Mouse (Mus musculus) cerebellum, adult 9-10 months (tissue): ENCODE measurements around the gene Ccdc61.
"Not testable (repeated sequence)": the region's sequence is repeated elsewhere in the genome, so short reads cannot be mapped to it uniquely, and the experiment has no call there.

Experiments used
- DNase-seq: peaks from one replicate; pipeline ENCODE4 v3.0.0; 2022

Gene Ccdc61

DNA sequence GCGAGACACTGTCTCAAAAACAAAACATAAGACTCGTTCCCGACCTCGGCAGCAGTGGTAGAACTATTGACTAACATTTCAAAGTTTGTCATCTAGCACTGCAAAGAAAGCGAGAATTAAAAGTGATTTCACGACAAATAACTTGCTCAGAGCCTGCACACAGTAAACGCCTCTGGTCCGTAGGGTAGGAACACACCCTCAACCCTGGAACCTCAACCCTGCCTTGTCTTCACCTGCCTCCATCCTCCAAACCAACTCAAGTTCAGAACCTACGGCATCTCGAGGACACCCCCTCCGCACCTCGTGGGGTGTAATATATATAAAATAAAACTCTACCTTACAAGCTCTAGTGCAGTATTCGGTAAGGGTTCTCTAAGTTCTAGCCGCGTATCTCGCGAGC is 418 bp downstream of the Ccdc61 start:
- DNase-seq: no peak

DNA sequence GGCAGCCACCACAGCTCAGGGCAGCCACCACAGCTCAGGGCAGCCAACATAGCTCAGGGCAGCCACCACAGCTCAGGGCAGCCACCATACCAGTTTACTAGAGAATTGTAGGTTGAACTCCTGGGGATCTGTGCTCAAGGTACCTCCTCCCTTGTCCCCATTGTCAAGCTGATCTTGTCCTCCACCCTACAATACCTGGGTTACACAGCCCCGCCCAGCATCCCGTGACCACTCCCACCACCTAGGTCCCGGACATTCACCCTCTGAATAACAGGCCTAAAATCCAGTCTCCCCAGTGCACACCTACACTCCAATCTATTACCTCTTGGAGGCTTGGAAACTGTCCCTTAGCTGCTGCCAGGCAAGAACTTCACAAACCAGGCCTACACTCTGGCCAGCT is 5.2 kb downstream of the Ccdc61 start:
- DNase-seq: no peak

DNA sequence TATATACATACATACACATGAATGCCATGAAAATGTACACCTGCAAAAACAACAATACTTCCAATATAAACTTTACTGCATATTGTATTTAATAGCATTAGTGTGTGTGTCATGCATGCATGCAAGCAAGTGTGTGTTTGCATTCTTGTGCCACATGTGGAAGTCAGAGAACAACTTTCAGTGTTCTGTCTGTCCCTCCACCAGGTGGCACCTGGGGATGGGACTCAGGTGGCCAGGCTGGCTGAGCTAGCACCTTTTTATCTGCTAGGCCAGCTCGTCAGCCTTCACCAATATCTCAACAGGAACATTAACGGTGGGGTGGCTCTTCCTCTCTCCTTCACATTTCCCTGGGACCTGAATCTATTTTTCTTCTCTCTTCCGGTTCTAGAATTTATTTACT is 7.7 kb downstream of the Ccdc61 start:
- no peak for DNase-seq

DNA sequence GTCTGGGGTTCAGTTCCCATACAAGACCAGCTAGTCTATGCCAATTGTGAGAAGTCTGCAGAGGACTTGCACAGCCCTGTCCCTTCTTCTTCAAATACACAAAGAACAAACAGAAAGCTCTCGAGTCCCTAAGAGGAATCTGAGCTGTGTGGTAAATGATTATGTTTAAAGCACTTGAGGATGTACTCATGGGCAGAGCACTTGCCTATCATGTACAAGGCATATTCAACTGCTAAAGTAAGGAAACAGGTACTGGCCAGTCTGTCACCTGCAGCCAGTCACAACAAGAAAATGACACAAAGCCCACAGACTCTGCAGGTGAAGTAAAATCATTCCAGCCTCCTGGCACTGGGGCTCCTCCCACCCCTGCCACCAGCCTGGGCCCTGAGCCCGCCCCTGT is 9.7 kb downstream of the Ccdc61 start:
- no peak for DNase-seq

DNA sequence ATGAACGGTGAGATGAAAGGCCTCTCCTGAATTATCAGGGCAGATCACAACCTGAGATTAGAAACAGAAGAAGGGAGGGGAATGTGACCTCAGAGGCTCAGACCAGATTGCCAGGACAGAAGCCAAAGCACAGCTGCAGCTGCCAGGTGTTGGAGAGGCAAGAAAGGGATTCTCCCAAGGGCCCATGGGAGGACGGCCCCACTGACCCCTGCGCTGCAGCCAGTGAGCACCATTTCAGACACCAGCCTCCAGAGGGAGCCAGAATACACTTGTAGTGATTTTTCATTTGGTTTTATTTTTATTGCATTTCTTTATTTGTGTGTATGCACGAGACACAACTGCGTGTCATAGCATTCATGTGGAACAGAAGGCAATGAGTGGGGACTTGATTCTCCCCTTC is 13.7 kb downstream of the Ccdc61 start:
- peak; percentile 58 for DNase-seq

- peak; percentile 82 for DNase-seq
Observed at GRCm38 (mm10) chr7:18893651-18894430, 16.4 kb downstream of the Ccdc61 start.

- DNase-seq: no peak
Observed at GRCm38 (mm10) chr7:18893009-18893408, 17.2 kb downstream of the Ccdc61 start.

- DNase-seq: peak; percentile 89
Observed at GRCm38 (mm10) chr7:18891872-18892599, 18.2 kb downstream of the Ccdc61 start.

- DNase-seq: no peak
Observed at GRCm38 (mm10) chr7:18890848-18891247, 19.4 kb downstream of the Ccdc61 start.

GRCm38 (mm10) chr7:18886963-18887362 is 23.3 kb downstream of the Ccdc61 start:
- DNase-seq: no peak

DNA sequence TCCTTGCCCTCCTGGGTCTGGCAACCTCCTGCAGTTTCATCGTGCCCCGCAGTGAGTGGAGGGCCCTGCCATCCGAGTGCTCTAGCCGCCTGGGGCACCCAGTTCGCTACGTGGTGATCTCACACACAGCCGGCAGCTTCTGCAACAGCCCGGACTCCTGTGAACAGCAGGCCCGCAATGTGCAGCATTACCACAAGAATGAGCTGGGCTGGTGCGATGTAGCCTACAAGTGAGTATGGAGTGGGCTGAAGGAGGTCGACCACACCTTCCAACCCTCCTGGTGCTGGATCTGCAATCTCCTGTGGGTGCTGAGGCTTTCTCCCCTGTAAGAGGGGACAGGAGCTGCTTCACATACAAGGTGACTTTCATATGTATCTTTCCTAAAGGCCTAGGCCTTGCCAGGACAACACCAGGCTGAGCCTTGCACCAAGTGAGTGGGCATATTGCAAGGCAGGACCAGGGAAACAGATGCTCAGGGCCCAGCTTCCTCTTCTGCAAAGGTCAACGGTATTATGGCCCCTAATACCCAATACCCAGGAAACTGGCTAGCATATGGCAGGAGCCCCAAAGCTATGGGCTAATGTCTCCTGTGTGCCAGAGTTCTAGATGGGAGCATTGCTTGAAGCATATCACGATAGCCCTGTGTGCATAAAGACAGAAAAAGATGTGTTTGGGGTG is 25.3 kb downstream of the Ccdc61 start:
- no peak for DNase-seq

DNA sequence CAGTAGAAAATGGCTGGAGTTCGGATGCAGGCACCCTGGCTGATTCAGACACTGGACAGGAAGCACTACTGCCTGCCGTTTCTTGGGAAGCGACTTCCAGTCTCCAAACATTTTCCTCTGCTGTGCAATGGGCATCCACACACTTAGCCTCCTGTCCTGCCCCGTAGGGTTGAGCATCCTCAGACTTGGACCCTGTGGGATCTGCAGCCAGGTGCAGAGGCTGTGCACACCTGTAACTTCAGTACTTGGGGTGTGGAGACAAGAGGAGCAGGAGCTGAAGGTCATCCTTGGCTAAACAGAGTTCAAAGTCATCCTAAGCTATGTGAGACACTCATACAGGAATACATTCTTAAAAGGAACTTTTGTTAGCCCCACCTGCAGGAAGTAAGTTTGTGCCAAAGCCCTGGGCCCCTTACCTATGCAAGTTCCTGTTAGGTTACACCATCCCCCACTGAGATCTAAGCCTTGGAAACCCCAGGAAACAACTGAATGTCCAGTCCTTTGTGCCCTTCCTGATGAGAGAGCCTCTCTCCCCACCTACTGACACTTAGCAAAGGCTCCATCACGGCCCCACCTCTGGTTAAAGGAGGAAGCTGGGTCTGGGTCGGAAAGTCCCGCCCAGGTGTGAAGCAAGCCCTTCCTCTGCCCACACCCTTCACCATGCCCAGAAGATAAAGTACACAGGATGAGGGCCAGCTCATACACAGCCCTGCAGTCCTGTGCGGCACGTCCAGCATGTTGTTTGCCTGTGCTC is 26.0 kb downstream of the Ccdc61 start:
- DNase-seq: no peak

GRCm38 (mm10) chr7:18878691-18879090 is 31.5 kb downstream of the Ccdc61 start:
- DNase-seq: no peak

- DNase-seq: no peak
Observed at GRCm38 (mm10) chr7:18875372-18875771, 34.8 kb downstream of the Ccdc61 start.

- DNase-seq: peak; percentile 65
Observed at GRCm38 (mm10) chr7:18873253-18873652, 37.0 kb downstream of the Ccdc61 start.

GRCm38 (mm10) chr7:18872816-18873215 is 37.4 kb downstream of the Ccdc61 start:
- DNase-seq: no peak

- no peak for DNase-seq
Observed at GRCm38 (mm10) chr7:18872014-18872802, 38.0 kb downstream of the Ccdc61 start.

- DNase-seq: not testable (repeated sequence)
Observed at GRCm38 (mm10) chr7:18871031-18871430, 39.2 kb downstream of the Ccdc61 start, which contains the start of gene Pglyrp1. Pglyrp1 (plus strand) TSS chr7:18871331.

- DNase-seq: no peak
Observed at GRCm38 (mm10) chr7:18868491-18868890, 41.7 kb downstream of the Ccdc61 start.

GRCm38 (mm10) chr7:18862801-18863200 is 47.4 kb downstream of the Ccdc61 start:
- no peak for DNase-seq

- DNase-seq: no peak
Observed at GRCm38 (mm10) chr7:18858310-18858916, 51.8 kb downstream of the Ccdc61 start.

- DNase-seq: no peak
Observed at GRCm38 (mm10) chr7:18848395-18848794, 61.8 kb downstream of the Ccdc61 start.
